Mouse (Mus musculus): Measurements from ENCODE around the gene Calm2.
A peak's percentile ranks its signal among the peaks of the same experiment; 100 is the strongest.

The Calm2 gene

GRCm38 (mm10) chr17:87458911-87459749, 12.4 kb upstream of the Calm2 start:
- DNase-seq = no peak

DNA sequence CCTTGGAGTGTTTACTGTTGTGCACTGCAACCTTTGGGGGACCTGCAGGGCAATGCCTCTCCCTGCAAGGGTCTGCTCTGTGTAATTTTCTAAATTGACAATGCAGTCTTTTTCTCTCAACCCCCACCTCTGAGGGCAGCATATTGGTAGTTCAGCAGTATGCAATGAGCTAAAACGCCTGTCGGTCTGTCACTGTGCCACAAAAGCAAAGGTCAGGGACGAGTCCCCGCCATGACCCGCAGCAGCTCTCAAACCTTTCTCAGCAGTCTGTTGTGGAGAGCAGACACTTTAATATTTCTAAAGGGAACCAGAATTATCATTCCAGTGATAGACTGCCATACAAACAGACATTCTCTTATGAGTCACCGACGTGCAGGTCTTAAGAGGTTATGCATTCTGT, 11.2 kb upstream of the Calm2 start:
- no peak for DNase-seq

DNA sequence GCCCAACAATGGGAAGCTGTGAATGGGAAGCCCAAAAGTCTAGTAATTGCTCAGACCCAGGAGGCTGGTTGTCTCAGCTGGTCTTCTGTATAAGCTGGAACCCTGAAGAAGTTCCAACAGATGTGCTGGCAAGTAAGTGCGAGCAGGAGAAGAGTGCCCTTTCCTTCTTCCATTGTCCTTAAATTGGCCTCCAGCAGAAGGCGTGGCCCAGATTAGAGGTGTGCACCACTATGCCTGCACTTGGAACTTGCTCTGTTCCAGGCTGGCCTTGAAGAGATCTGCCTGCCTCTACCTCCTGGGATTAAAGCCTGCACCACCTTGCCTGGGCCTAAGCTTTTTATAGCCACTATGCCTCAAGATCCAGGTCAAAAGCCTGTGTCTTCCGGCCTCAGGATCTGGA, 7.4 kb upstream of the Calm2 start:
- DNase-seq = no peak

DNA sequence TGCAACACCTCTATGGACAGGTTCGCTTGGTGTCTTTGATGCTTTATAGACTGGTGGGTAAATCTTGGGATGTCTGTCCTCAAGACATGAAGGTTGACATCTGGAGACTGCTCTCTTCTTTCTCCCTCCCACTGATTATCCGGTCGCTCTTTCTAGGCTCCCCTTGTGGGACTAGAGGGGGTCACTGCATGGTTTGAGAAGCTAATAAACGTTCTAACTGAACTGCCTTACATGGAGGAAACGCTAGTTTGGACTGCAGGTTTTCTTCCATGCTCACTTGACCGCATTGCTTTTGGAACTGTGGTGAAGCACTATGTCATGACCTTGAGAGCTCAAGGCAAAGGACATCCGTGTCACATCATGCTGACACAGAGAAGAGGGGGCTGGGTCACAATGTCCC, 6.6 kb upstream of the Calm2 start:
- no peak for DNase-seq

DNA sequence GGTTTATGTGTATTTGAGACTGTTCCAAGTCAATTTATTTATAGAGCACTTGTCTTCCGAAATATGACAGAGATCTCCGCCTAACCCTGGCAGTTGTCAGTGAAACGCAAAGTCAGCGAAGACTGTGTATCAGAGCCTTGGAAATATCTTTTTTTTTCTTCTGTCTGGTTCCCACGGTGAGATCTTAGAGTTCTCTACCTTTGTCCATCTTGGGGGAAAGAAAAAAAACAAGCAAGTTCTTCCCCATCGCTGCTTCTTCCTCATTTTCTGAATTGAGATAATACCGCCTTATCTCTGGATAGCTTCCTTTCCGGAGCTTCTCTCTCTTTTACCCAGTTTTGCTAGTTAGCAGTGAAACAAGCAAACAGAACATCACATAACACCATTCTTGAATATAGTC, 2.1 kb upstream of the Calm2 start:
- no peak for DNase-seq

DNA sequence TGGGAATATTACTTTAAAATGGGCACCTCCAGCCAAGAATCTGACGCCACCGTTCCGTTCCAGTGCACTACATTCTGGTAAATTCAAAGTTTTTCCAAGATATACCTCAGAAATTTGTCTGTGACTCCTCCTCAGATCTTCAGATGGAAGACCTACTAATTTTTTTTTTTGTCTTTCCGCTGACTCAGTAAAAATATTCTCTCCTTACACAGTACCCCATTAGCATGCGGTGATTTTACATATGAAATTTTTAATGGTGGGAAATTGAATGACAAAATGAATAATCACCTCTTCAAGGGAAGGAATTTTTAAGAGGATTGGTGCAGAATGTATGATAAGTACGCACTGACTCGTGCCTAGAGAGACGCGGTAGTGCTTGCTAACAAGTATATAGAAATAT, 1.6 kb upstream of the Calm2 start:
- DNase-seq = no peak

DNA sequence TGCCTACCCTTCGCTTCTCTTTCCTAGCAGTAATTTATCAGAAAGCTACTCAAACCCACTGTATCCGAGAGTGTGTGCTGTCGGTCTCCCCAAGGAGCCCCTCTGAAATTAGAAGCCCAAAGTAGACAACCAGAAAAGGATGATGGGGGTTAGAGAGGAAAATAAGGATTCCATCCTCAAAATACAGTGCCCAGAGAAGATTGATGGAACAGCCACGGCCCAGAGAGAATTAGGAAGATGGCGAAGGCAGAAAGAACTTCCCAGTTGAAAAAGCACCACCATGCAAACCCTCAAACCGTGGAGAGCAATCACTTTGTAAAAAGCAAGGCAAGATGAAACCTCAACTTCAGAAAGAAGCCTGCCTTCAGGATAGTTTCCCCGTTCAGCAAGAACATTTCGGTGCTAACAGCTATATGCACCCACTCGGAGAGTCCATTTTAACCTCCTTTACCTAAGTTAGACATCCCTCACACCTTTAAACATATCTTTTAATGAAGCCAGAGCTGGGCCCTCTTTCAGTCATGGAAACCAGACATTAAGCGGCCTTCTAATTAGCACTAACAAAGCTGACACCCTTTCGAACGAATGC, 971 bp upstream of the Calm2 start:
- no peak for DNase-seq

- peak; percentile 69 for DNase-seq
Observed at GRCm38 (mm10) chr17:87445917-87446766, 593 bp downstream of the Calm2 start.

GRCm38 (mm10) chr17:87445337-87445916, 1.3 kb downstream of the Calm2 start:
- DNase-seq = no peak

DNA sequence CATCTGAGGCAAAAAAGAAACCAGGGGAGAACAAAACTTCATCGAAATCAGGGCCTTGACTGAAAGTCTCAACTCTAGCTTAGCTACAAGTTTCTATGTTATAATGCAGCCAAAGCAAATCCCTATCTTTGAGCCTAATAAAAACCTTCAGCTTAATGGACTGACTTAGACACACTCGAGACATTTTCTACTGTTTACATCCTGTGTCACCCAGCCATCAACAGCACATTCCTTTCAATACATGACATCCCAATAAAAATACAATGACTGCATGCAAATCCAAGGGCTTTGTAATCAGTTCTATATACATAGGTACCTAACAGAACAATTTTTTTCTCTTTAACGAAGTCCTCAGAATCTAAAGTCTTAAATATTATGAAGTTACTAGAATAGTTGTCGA, 2.0 kb downstream of the Calm2 start:
- no peak for DNase-seq

DNA sequence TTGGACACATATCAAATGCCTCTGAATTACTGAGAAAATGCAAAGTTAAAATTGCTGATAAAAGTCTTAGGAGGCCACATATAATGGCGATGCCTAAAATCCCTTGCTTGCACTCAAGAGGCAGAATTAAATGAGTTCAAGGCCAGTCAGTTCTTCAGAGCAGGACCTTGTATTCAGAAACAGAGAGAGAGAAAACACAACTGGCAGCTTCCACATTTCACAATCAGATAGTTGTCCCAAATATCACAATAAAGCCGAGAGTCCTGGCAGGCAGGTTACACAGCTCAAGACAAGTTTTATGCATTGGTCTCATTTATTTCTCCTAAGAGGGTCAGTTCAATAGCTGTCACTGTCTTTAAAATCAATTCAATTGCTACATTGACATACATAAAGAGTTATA, 5.2 kb downstream of the Calm2 start:
- DNase-seq = no peak

DNA sequence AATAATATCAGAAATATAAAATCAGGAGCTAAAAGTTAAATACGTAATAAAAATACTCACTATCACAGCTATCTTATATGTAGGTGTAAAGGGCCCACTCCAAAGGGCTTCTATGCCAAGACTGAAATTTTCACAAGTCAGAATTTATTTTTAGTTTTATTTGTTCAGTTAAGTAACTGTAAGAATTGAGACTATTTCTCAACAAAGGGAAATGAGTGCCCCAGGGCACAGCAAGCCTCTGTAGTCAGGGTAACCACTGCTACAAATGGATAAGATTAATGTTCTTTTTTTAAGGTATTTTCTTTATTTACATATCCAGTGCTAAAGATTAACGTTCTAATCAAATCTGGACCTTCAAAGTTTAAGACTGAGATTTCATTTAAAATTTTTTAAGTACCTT, 7.3 kb downstream of the Calm2 start:
- no peak for DNase-seq

DNA sequence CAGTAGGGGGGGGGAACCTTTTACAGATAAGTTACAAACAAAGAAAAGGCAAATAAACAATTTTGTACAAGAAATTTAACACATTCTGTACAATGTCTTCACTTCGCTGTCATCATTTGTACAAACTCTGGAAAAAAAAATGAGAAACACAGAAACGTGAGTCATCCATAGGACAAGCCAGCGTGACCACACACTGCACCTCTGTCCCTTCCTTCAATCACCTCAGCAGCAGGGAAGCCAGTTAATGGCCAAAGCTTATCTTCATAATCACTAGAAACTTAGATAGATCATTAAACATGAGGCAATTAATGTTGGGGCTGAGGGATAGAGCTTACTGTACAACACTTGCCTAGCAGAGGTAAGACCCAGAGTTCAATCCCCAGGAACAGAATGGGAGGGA, 12.8 kb downstream of the Calm2 start:
- no peak for DNase-seq

- DNase-seq = no peak
Observed at GRCm38 (mm10) chr17:87432743-87433142, 14.0 kb downstream of the Calm2 start.

GRCm38 (mm10) chr17:87432314-87432713, 14.4 kb downstream of the Calm2 start:
- DNase-seq = no peak

DNA sequence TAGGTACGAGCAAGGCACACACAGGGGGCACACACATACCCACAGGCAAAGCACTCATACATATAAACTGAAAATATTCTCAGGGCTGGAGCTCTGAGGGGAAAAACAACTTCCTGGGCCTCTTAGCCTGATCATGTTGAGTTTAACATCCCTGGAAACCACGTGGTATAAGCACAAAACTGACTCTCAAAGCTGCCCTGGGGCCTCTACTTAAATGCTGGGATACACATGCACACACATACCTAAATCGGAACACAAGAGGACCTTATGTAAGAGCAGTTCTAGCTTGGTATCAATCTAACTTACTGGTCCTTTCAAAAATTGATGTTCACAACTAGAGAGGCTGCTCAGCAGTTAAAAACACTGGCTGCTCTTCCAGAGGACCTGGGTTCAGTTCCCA, 17.3 kb downstream of the Calm2 start:
- no peak for DNase-seq

DNA sequence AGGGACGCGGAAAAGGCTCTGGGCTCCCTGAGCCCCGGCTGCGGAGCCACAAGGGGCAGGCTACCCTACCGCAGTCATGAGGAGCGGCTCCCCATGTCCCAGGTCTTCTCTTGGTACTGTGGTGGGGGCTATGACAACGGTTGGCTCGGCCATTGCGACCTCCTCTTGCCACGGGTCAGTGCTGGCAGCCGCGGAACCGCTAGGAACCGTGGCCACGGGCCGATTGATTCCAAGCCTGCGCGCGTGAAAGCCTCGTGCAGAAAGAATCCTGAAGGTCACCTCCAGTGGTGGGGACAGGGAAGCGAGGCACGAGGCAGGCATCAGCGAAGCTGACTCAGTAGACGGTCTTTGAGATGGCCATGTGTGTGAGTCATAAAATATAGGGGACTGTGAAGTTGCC, 19.2 kb downstream of the Calm2 start, which contains the start of gene Stpg4:
Gene Stpg4, minus strand, starts transcription at position 231 of the 400 bp plus-strand sequence.
- DNase-seq = no peak

- no peak for DNase-seq
Observed at GRCm38 (mm10) chr17:87418082-87418481, 28.7 kb downstream of the Calm2 start.

GRCm38 (mm10) chr17:87406646-87407045, 40.1 kb downstream of the Calm2 start:
- DNase-seq = no peak

- DNase-seq = no peak
Observed at GRCm38 (mm10) chr17:87405576-87405975, 41.2 kb downstream of the Calm2 start.

GRCm38 (mm10) chr17:87403462-87403861, 43.3 kb downstream of the Calm2 start:
- DNase-seq = no peak

GRCm38 (mm10) chr17:87402444-87402843, 44.3 kb downstream of the Calm2 start:
- DNase-seq = no peak

GRCm38 (mm10) chr17:87397088-87397487, 49.6 kb downstream of the Calm2 start:
- DNase-seq = no peak

Data from right cerebral cortex, adult 18-20 months (tissue).